Mouse (Mus musculus): ENCODE results near the gene Rbm46. TPM values are rescaled to one million over a fixed set of nuclear protein-coding genes. Genes with fewer than 3 reads are reported as not detected.
A peak's percentile ranks its signal among the peaks of the same experiment; 100 is the strongest.

Gene Rbm46
- polyA plus RNA-seq, 1 experiment from 2014 or later, result 0.84 TPM

DNA sequence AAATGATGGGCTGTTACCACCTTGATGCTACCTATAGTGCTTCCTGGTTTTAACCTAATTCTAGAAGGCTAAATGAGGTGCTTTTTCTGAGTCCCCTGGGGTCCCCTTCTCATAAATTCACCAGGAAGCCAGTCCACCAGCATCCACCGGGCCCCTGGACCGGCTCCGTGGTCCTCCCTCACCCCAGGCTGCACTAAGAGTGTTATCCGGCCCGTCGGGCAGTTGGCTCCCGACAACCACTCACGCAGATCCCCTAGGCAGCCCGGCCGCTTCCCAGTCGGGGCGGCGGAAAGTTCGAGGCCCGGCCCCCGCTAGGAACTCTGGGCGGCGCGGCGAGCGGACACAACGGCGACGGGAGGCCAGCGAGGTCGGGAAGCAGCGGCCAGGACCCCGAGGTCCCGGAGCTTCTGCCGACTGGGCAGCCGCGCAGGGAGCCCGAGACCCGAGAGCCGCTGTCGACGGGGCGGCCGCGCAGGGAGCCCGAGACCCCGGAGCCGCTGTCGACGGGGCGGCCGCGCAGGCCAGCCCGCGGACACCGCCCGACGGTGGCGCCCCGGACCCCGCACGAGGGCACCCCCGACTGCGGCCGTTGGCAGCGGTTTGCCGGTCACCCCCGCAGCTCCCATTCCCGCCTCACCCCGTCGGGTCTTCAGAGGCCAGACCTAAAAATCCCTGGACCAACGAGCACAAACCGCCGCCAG, 462 bp downstream of the Rbm46 start:
- Histone ChIP-seq H3K27ac (ENCODE audit: low read length) (no peak overlapping the region), H3K4me3 (ENCODE audit: low read depth, low read length) (peak overlapping the region; percentile 36), H3K9ac (ENCODE audit: low read depth, low read length) (no peak overlapping the region), H3K4me1 (ENCODE audit: control insufficient read depth, low read depth, low read length) (no peaks in the 10 kb centered on the region), H3K36me3 (ENCODE audit: control insufficient read depth, insufficient read depth) (no peaks in the 10 kb centered on the region), H3K9me3 (replicated peaks; ENCODE audit: control insufficient read depth, low read length) (no peaks in the 10 kb centered on the region), H3K4me2 (ENCODE audit: low read depth, low read length) (peak overlapping the region; percentile 47), H3K27me3 (ENCODE audit: control insufficient read depth, insufficient read depth, low read depth, low read length) (peaks cover 16% of the 10 kb centered on the region)
- 18% methylated on average over 58 of the region's 69 CpGs for WGBS (ENCODE audit: insufficient replicate concordance)
- ATAC-seq (ENCODE audit: low read depth), result no peak

DNA sequence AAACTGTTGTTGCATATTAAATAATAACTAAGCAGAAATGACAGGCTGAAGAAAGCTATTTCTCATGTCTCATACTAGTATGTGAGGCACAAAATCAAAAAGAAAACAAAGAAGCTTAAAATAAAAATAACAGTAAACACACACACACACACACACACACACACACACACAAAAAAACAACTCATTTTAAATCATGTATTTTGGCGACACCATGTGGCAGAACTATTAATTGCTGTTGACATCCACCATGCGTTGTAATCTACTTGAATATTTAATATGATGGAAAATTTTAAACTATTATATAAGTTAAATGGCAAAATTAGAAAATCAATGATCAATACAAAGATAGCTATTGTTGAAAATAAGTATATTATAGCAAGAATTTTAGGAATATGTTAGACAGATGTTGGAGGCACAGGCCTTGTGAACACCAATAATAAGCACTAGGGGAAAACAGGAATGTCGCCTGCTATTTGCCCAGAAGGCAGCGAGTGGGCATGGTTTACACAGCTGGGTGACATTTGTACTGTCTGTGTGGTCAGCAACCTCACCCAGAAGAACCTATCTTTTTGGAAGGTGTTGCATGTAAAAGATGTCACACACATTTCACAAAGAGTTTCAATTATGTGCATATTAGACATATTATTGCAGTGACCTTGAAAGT, 18.7 kb downstream of the Rbm46 start:
- no peaks in the 10 kb centered on the region for H3K27me3 ChIP-seq (ENCODE audit: control insufficient read depth, insufficient read depth, low read depth, low read length)
- H3K27ac ChIP-seq (ENCODE audit: low read length), result no peak overlapping the region
- no peaks in the 10 kb centered on the region for H3K36me3 ChIP-seq (ENCODE audit: control insufficient read depth, insufficient read depth)
- no peaks in the 10 kb centered on the region for H3K4me1 ChIP-seq (ENCODE audit: control insufficient read depth, low read depth, low read length)
- H3K4me2 ChIP-seq (ENCODE audit: low read depth, low read length), result no peak overlapping the region
- no peak overlapping the region for H3K4me3 ChIP-seq (ENCODE audit: low read depth, low read length)
- 22% methylated on average over 4 of the region's 4 CpGs for WGBS (ENCODE audit: insufficient replicate concordance)
- no peak for ATAC-seq (ENCODE audit: low read depth)
- no peak overlapping the region for H3K9ac ChIP-seq (ENCODE audit: low read depth, low read length)
- H3K9me3 ChIP-seq (replicated peaks; ENCODE audit: control insufficient read depth, low read length), result no peaks in the 10 kb centered on the region

DNA sequence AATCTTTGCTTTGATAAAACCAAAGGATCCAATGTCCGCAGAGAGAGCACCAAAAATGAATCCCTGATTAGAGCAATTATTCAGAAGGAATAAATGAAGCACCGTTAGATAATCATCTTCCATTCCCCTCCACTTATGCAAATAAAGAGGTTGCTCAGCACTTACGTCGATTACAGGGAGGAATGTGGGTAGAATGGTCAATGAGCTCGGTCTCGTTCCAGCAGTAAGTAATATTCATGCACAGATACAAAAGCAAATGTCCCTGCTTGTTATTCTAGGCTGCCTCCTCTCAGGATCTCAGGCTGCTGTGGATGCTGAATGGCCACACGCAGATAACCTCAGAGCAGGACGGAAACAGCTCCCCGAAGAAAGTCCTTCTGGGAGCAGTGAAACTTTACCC, 51.1 kb downstream of the Rbm46 start:
- Histone ChIP-seq H3K4me3 (ENCODE audit: low read depth, low read length) (no peak overlapping the region), H3K4me1 (ENCODE audit: control insufficient read depth, low read depth, low read length) (no peaks in the 10 kb centered on the region), H3K27ac (ENCODE audit: low read length) (no peak overlapping the region), H3K9ac (ENCODE audit: low read depth, low read length) (no peak overlapping the region), H3K36me3 (ENCODE audit: control insufficient read depth, insufficient read depth) (no peaks in the 10 kb centered on the region), H3K9me3 (replicated peaks; ENCODE audit: control insufficient read depth, low read length) (no peaks in the 10 kb centered on the region), H3K4me2 (ENCODE audit: low read depth, low read length) (no peak overlapping the region), H3K27me3 (ENCODE audit: control insufficient read depth, insufficient read depth, low read depth, low read length) (no peaks in the 10 kb centered on the region)
- 68% methylated on average over 9 of the region's 9 CpGs for WGBS (ENCODE audit: insufficient replicate concordance)
- no peak for ATAC-seq (ENCODE audit: low read depth)

DNA sequence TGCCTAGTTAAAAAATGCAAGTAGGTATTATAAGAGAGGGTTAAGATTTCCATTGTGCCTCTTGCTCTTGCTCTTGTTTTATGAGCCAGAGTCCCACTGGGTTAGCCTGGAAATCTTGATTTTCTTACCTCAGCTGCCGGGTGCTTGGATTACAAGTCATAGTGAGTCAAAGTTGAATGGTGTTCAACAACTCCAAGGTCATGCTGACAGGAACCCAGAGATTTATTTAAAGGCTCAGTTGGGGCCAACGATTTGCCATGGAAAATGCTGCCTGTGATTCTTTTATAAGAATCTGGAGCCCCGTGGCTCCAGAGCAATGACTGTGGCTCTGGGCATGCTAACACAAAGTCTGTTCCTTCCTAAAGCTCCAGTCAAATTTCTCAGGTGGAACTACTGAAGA, 64.4 kb downstream of the Rbm46 start:
- WGBS (ENCODE audit: insufficient replicate concordance), result 57% methylated on average over 3 of the region's 3 CpGs
- ATAC-seq (ENCODE audit: low read depth), result no peak
- no peaks in the 10 kb centered on the region for H3K36me3 ChIP-seq (ENCODE audit: control insufficient read depth, insufficient read depth)
- no peaks in the 10 kb centered on the region for H3K4me1 ChIP-seq (ENCODE audit: control insufficient read depth, low read depth, low read length)
- H3K9me3 ChIP-seq (replicated peaks; ENCODE audit: control insufficient read depth, low read length), result no peaks in the 10 kb centered on the region
- H3K27me3 ChIP-seq (ENCODE audit: control insufficient read depth, insufficient read depth, low read depth, low read length), result no peaks in the 10 kb centered on the region
- H3K9ac ChIP-seq (ENCODE audit: low read depth, low read length), result no peak overlapping the region
- no peak overlapping the region for H3K4me2 ChIP-seq (ENCODE audit: low read depth, low read length)
- H3K27ac ChIP-seq (ENCODE audit: low read length), result no peak overlapping the region
- no peak overlapping the region for H3K4me3 ChIP-seq (ENCODE audit: low read depth, low read length)

DNA sequence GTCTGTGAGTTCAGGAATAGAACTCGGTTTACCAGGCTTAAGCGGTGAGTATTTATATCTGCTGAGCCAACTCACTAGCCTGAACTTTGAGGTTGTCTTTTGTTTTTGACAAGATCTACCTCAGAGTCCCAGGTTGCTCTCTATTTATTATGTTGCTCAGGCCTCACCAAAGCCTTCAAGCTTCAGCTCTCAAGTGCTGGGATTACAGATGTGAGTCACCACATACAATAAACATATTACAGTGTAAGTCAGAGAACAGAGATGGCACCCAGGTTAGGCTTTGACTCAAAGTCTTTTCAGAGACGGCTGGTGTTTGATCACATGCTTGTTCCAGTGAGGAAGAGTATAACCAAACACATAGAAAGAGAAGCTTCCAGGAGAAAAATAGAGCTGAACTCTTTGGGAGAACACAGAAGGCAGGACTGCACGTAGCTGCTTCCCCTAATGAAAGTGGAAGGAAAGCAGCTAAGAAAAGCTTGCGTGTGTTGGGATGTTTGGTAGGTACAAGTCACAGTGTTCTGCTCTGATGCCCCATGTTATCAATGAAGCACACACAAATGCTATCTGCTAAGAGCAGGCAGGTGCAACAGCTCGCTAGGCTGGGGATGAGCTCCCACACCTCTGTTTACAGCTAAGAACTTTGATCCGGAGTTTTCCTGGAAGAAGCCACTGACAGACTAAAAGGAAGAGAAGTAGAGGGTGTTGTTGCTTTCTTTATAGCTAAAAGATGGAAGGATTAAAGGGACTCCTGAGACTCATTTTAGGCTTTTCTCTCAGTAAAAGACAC, 65.8 kb downstream of the Rbm46 start:
- no peak overlapping the region for H3K4me3 ChIP-seq (ENCODE audit: low read depth, low read length)
- no peaks in the 10 kb centered on the region for H3K27me3 ChIP-seq (ENCODE audit: control insufficient read depth, insufficient read depth, low read depth, low read length)
- H3K9me3 ChIP-seq (replicated peaks; ENCODE audit: control insufficient read depth, low read length), result no peaks in the 10 kb centered on the region
- no peak overlapping the region for H3K4me2 ChIP-seq (ENCODE audit: low read depth, low read length)
- no peak overlapping the region for H3K9ac ChIP-seq (ENCODE audit: low read depth, low read length)
- ATAC-seq (ENCODE audit: low read depth), result no peak
- 58% methylated on average over 7 of the region's 7 CpGs for WGBS (ENCODE audit: insufficient replicate concordance)
- H3K36me3 ChIP-seq (ENCODE audit: control insufficient read depth, insufficient read depth), result no peaks in the 10 kb centered on the region
- H3K27ac ChIP-seq (ENCODE audit: low read length), result no peak overlapping the region
- H3K4me1 ChIP-seq (ENCODE audit: control insufficient read depth, low read depth, low read length), result no peaks in the 10 kb centered on the region

DNA sequence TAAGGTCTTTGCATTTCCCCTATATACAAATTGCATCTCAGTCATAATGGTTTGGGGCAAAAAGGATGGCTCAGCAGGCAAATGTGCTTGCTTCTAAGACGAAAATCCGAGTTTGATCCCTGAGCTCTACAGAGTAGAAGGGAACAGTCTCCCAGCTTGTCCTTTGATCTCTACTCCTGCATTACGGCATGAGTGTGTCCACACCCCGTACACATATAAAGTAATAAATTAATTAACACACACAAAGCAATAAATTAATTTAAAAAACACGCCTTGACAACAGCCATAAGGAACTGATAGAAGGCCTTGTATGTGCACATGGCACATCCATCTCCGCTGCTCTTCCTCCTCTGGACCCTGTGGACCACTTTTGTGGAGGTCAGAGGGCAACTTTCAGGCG, 66.5 kb downstream of the Rbm46 start:
- H3K36me3 ChIP-seq (ENCODE audit: control insufficient read depth, insufficient read depth), result no peaks in the 10 kb centered on the region
- no peak overlapping the region for H3K9ac ChIP-seq (ENCODE audit: low read depth, low read length)
- no peaks in the 10 kb centered on the region for H3K9me3 ChIP-seq (replicated peaks; ENCODE audit: control insufficient read depth, low read length)
- WGBS (ENCODE audit: insufficient replicate concordance), result 53% methylated on average over 7 of the region's 7 CpGs
- no peak for ATAC-seq (ENCODE audit: low read depth)
- H3K4me2 ChIP-seq (ENCODE audit: low read depth, low read length), result no peak overlapping the region
- H3K27me3 ChIP-seq (ENCODE audit: control insufficient read depth, insufficient read depth, low read depth, low read length), result no peaks in the 10 kb centered on the region
- H3K27ac ChIP-seq (ENCODE audit: low read length), result no peak overlapping the region
- H3K4me3 ChIP-seq (ENCODE audit: low read depth, low read length), result no peak overlapping the region
- no peaks in the 10 kb centered on the region for H3K4me1 ChIP-seq (ENCODE audit: control insufficient read depth, low read depth, low read length)

DNA sequence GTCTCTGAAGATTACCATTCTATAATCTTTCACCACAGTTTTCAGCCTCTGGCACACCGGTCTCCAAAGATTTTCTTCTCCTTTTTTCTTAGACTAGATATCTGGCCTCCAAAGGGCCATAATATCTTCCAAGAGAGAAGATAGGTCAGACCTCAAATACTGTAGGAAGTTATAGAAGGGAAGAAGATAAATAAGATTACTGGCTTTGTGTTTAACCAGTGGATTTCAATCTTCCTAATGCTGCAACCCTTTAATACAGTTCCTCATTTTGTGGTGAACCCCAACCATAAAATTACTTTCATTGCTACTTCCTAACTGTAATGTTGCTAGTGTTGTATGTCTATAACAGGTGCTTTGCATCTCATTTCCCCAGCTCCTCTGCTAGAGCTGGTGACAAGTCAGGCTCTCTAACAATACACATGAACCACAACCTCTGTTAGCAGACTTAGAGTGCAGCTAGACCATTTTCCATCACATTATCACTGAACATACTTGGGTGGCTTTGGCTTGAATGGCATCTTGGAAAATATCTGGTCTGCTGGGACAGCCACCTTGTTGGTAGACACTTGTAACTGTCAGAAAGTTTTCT, 67.9 kb downstream of the Rbm46 start:
- 13% methylated on average over 1 of the region's 1 CpGs for WGBS (ENCODE audit: insufficient replicate concordance)
- H3K9me3 ChIP-seq (replicated peaks; ENCODE audit: control insufficient read depth, low read length), result no peaks in the 10 kb centered on the region
- no peak overlapping the region for H3K9ac ChIP-seq (ENCODE audit: low read depth, low read length)
- H3K27ac ChIP-seq (ENCODE audit: low read length), result no peak overlapping the region
- H3K36me3 ChIP-seq (ENCODE audit: control insufficient read depth, insufficient read depth), result no peaks in the 10 kb centered on the region
- H3K4me3 ChIP-seq (ENCODE audit: low read depth, low read length), result no peak overlapping the region
- no peak for ATAC-seq (ENCODE audit: low read depth)
- H3K4me2 ChIP-seq (ENCODE audit: low read depth, low read length), result no peak overlapping the region
- H3K27me3 ChIP-seq (ENCODE audit: control insufficient read depth, insufficient read depth, low read depth, low read length), result no peaks in the 10 kb centered on the region
- no peaks in the 10 kb centered on the region for H3K4me1 ChIP-seq (ENCODE audit: control insufficient read depth, low read depth, low read length)

DNA sequence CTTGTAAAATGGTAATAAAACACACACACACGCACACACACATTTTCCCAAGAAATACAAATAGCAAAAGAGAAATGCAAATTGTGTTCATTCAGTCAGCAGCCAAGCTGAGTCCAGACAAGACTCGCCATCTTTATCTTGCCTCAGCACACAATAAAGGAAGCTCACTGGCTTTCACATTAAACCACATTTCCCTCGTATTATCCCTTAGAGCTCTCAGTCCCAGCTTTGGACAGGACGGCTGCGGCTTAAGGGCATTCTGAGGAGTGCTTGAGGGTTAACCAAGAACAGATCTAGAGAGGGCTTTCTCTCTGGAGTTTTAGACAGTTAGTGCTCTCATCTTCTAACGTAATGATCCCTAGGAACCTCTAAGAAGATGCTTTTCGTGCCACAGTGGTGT, 71.0 kb downstream of the Rbm46 start:
- no peak overlapping the region for H3K9ac ChIP-seq (ENCODE audit: low read depth, low read length)
- no peaks in the 10 kb centered on the region for H3K4me1 ChIP-seq (ENCODE audit: control insufficient read depth, low read depth, low read length)
- H3K27me3 ChIP-seq (ENCODE audit: control insufficient read depth, insufficient read depth, low read depth, low read length), result no peaks in the 10 kb centered on the region
- no peaks in the 10 kb centered on the region for H3K36me3 ChIP-seq (ENCODE audit: control insufficient read depth, insufficient read depth)
- ATAC-seq (ENCODE audit: low read depth), result no peak
- no peak overlapping the region for H3K4me2 ChIP-seq (ENCODE audit: low read depth, low read length)
- no peak overlapping the region for H3K27ac ChIP-seq (ENCODE audit: low read length)
- H3K4me3 ChIP-seq (ENCODE audit: low read depth, low read length), result no peak overlapping the region
- no peaks in the 10 kb centered on the region for H3K9me3 ChIP-seq (replicated peaks; ENCODE audit: control insufficient read depth, low read length)
- WGBS (ENCODE audit: insufficient replicate concordance), result 42% methylated on average over 7 of the region's 7 CpGs

DNA sequence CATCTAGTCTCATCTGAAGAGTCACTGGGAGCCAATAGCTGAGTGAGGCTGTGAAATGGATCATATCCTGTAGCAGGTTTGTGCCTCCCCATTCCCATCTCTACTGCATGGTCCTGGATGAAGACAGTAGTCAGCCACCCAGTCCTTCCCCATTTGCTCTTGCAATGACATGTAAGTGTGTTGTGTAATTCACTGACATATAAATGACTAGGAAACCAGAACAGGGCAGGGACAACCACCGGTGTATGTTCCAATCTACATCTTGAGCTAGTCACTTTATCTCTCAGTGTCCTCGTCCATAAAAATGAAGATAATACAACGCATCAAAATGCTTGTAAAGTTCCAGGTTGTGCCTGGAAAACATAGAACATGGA, 75.8 kb downstream of the Rbm46 start:
- no peaks in the 10 kb centered on the region for H3K4me1 ChIP-seq (ENCODE audit: control insufficient read depth, low read depth, low read length)
- no peak overlapping the region for H3K4me3 ChIP-seq (ENCODE audit: low read depth, low read length)
- no peaks in the 10 kb centered on the region for H3K9me3 ChIP-seq (replicated peaks; ENCODE audit: control insufficient read depth, low read length)
- no peak overlapping the region for H3K27ac ChIP-seq (ENCODE audit: low read length)
- H3K27me3 ChIP-seq (ENCODE audit: control insufficient read depth, insufficient read depth, low read depth, low read length), result no peaks in the 10 kb centered on the region
- WGBS (ENCODE audit: insufficient replicate concordance), result 51% methylated on average over 3 of the region's 3 CpGs
- no peak overlapping the region for H3K9ac ChIP-seq (ENCODE audit: low read depth, low read length)
- no peak overlapping the region for H3K4me2 ChIP-seq (ENCODE audit: low read depth, low read length)
- no peak for ATAC-seq (ENCODE audit: low read depth)
- no peaks in the 10 kb centered on the region for H3K36me3 ChIP-seq (ENCODE audit: control insufficient read depth, insufficient read depth)

Data from liver, embryonic 16.5 days (tissue).